Mouse (Mus musculus): ENCODE results near the gene Pde8b. TPM values are rescaled to one million over a fixed set of nuclear protein-coding genes. Genes with fewer than 3 reads are reported as not detected.

Gene Pde8b
- 100 to 1,000 TPM in 2 of 4 experiments, 10 to 100 TPM in 2; 90.4 to 105 (median 99.5) TPM for total RNA-seq (2022)

DNA sequence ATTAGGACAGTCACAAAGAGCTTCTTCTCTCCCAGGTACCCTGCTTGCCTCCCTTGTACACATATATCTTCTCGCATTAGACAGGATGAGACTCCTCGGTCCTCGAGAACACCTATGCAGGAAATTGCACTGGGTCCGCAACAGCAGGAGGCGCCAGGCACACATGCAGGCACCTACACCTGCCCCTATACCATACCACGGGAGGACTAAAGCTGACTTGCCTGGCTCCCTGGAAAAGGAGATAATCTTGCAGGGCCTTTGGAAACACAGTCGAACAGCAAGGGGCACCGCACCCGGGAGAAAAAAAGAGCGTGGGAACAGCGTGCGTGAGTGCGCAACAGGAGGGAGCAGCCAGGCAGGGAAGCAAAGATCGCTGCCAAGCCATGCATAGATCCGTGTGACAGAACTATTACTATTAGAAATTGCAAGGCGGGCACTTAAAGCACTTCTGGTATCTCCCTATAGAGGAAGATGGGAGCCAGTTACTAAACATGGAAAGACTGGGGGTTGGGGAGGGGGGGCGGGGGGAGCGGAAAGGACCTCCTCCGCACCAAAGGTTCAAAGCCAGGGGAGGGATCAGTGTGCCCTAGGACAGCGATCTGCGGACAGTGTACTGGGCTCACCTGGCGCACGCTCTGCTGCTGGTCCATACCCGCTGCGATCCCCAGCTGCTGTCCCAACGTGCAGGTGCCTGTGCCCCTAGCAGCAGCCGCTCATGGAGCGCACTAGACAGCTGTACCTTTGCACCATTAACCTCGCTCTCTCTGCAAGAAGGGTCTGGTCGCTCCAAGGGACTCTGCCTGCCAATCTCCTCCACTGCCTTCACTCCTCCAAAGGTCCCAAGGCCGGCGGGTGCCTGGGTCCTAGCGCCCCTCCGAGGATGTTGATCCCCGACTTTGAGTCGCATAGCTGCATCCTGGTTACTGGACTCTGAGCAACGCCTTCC is at the start of gene Pde8b:
TSS of gene Pde8b (minus strand) at position 826 of the 946 bp plus-strand sequence.
- DNase-seq (ENCODE audit: low spot score in 2 of 2) = peak; percentile 16 to 32

- DNase-seq (ENCODE audit: low spot score in 2 of 2) = no peak
Observed at GRCm38 (mm10) chr13:95291983-95292382, 41.8 kb upstream of the Pde8b start.

GRCm38 (mm10) chr13:95288027-95288426 is 37.9 kb upstream of the Pde8b start:
- no peak for DNase-seq (ENCODE audit: low spot score in 2 of 2)

- peak; percentile 59 to 79 for DNase-seq (ENCODE audit: low spot score in 2 of 2)
Observed at GRCm38 (mm10) chr13:95286989-95287388, 36.9 kb upstream of the Pde8b start.

- no peak for DNase-seq (ENCODE audit: low spot score in 2 of 2)
Observed at GRCm38 (mm10) chr13:95281740-95282673, 31.9 kb upstream of the Pde8b start.

- no peak for DNase-seq (ENCODE audit: low spot score in 2 of 2)
Observed at GRCm38 (mm10) chr13:95278426-95279025, 28.4 kb upstream of the Pde8b start.

DNA sequence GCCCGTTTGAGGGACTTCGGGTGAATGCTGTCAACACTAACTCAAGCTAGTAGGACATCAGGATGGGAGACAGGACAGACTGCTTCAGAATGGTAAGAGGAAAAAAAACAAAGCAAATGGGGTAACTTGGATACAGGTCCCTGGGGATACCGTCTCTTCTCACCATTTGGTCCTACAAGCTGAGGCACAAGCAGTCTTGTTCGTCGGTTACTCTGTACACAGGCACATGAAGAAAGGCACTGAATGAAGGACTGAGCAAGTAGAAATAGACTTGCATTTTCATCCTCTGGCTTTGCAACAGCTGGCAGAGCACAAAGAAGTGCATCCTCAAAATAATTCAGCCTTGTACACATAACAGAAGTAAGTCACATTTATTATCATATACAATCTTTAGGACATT is 14.6 kb upstream of the Pde8b start:
- no peak for DNase-seq (ENCODE audit: low spot score in 2 of 2)

- DNase-seq (ENCODE audit: low spot score in 2 of 2) = no peak
Observed at GRCm38 (mm10) chr13:95260886-95261789, 11.0 kb upstream of the Pde8b start.

DNA sequence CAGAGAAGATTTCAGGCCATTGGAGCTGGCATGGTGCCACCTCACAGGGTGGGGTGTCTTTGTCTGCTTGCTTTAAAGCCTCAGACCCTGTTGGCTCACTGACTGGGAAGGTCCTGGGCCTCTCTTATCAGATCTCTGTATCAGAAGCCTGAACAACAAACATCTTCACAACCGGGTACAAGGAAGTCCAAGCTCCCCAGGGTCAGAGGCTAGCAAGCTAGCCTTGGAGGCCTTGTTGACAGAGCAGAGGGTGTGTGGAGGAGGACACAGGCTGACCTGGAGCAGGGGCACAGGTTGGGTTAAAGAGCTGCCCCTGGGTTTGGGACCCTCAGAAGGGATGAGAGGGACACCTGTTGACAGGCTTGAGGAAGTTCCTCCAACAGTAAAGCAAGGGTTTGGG is 10.3 kb upstream of the Pde8b start:
- no peak for DNase-seq (ENCODE audit: low spot score in 2 of 2)

GRCm38 (mm10) chr13:95257083-95257482 is 6.9 kb upstream of the Pde8b start:
- no peak for DNase-seq (ENCODE audit: low spot score in 2 of 2)

DNA sequence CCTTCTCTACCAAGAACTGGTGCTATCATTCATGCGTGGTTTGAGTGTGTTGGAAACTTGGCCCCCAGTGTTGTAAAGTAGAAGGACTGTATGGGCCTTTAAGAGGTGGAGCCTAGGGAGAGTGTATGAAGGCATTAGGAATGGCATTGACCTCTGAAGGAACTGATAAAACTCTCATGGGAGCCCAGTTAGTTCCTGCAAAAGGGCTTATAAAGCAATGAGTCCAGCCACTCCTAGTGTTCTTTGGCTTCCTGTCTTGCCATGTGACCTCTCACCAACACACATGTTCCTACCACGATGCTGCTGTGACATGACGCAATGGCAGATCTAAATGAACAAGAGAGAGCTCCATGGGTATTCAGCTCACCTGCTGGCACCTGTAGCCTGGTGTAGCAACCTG is 4.9 kb upstream of the Pde8b start:
- no peak for DNase-seq (ENCODE audit: low spot score in 2 of 2)

- DNase-seq (ENCODE audit: low spot score in 2 of 2) = no peak
Observed at GRCm38 (mm10) chr13:95243026-95243425, 7.1 kb downstream of the Pde8b start.

- no peak for DNase-seq (ENCODE audit: low spot score in 2 of 2)
Observed at GRCm38 (mm10) chr13:95237488-95237887, 12.6 kb downstream of the Pde8b start.

GRCm38 (mm10) chr13:95235261-95235660 is 14.9 kb downstream of the Pde8b start:
- no peak for DNase-seq (ENCODE audit: low spot score in 2 of 2)

- no peak for DNase-seq (ENCODE audit: low spot score in 2 of 2)
Observed at GRCm38 (mm10) chr13:95231366-95232138, 18.6 kb downstream of the Pde8b start.

- no peak for DNase-seq (ENCODE audit: low spot score in 2 of 2)
Observed at GRCm38 (mm10) chr13:95230326-95230725, 19.8 kb downstream of the Pde8b start.

- no peak for DNase-seq (ENCODE audit: low spot score in 2 of 2)
Observed at GRCm38 (mm10) chr13:95224491-95224890, 25.6 kb downstream of the Pde8b start.

- no peak for DNase-seq (ENCODE audit: low spot score in 2 of 2)
Observed at GRCm38 (mm10) chr13:95223427-95223772, 26.7 kb downstream of the Pde8b start.

DNA sequence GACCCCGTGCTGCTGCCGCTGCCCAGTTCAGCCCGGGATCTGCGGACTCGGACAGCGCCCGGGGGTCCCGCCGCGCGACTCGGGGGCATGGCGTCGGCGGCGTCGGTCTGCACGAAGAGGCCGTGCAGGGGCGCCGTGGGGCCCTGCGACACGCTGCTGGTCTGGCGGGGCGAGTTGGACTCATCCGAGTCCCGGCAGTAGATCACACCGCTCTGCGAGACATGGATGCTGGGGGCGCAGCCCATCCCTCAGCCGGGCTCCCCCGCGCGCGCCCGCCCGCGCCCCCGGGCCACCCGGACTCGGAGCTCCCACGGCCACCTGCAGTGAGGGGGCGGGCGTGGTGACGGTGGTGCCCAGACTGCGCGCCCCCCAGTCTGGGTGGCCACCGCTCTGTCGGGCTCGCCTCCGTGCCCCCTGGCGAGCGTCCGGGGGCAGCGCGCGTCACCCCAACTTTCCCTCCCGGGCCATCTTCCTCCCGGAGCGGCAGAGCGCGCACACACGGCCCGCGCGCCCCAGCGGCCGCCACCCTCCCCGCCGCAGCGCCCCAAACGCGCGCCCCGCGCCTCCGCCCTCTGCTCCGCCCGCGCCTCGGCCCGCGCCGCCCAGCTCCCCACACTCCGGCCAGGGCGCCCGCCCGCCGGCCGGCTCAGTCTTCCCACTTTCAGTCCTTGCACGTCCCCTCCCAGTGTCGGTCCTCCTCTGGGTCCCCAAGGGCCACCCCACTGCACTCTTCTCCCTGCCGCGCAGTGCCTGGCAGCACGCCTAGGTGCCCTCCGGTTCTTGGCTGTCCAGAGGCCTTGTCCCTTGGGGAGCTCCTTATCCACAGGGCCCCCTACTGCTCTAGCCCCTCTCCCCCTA is 27.3 kb downstream of the Pde8b start:
- DNase-seq (ENCODE audit: low spot score in 2 of 2) = peak; percentile 41
